Mouse (Mus musculus) telencephalon, adult 2 months (tissue): ENCODE data around the gene Cd44.

ENCODE experiments used
- DNase-seq: peaks from one replicate; pipeline ENCODE4 v3.0.0-alpha.2; 2011; ENCODE audit warnings: low read depth, low spot score

The Cd44 gene

GRCm38 (mm10) chr2:102764602-102765374 is 136.7 kb downstream of the Cd44 start:
- no peak for DNase-seq

GRCm38 (mm10) chr2:102763991-102764390 is 137.5 kb downstream of the Cd44 start:
- no peak for DNase-seq

- DNase-seq: no peak
These were observed 138.3 kb downstream of the Cd44 start for GRCm38 (mm10) chr2:102763176-102763575.
